Mouse (Mus musculus): ENCODE data around the gene Cphx2.
"Not testable (repeated sequence)": the region's sequence is repeated elsewhere in the genome, so short reads cannot be mapped to it uniquely, and the experiment has no call there.

Cphx2 gene

DNA sequence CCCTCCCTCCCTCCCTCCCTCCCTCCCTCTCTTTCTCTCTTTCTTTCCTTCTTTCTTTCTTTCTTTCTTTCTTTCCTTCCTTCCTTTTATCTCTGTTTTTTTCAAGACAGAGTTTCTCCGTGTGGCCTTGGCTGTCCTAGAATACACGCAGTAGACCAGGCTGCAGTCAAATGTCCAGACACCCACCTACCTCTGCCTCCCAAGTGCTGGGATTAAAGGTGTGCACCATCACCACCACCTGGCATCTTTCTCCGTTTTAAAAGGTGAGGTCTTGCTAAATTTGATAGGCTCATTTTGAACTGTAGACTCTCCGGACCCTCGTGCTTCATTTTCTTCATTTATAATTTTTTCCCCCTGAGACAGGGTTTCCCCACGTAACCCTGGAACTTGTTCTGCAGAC lies at the start of gene Cphx2:
Gene Cphx2 (plus strand): TSS at position 301 of the 400 bp plus-strand sequence.
- DNase-seq (ENCODE audit: low spot score in 2 of 2) = not testable (repeated sequence)

DNA sequence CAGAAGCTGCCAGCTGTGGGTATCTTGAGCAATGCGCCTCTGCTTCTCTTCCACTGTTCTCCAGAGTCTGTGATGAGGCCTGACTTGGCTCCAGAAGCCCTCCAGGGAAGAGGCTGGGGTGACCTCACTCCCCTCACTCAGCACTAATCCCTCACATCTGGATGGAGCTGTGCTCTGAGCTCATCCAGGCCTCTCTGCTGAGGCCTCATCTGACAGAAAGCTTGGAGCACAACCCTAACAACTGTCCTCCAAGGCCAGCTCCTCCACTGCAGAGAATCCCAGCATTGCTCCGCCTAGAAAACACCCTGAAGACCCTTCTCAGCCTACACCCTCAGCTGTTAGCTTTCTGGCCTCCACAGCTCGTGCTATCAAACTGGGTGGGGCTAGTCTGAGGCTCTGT lies 47.0 kb upstream of the Cphx2 start:
- DNase-seq (ENCODE audit: low spot score in 2 of 2) = not testable (repeated sequence)

DNA sequence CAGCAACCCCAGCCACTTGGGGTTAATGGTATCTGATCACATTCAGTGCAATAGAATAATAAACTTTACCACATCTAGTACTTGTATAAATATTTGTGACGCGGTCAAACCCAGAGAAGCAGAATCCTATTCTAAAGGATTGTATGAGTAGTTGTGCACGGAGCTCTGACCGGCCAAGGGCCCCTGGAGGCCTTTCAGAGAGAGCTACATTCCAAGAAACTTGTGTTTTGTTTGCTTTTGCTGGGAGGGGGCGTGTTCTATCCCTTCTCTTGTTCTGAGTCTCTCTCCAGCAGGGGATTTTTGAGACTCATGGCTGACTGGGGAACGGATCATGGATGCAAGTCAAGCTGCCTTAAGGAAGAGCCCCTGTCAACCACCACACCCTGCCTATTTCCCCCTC lies 45.9 kb upstream of the Cphx2 start:
- DNase-seq (ENCODE audit: low spot score in 2 of 2) = not testable (repeated sequence)

DNA sequence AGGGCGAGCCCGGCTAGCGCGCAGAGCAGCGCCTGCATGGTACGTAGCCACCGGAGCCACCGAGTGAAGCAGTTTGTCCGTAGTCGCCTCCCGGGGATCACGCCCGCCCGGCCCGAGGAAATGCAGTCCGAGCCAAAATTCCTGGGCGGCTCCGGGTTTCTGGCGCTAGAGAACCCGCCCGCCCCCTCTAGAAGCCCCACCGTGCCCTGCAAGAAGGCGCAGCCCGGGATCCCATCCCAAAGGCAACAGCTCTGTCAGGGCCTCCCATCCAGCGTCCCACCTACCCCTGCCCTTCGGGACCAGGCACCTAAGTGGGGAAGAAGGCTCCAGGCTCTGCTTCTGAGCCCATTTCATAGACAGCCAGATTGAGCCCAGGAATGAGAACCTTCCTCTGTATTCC lies 38.7 kb upstream of the Cphx2 start, which contains the start of gene Gm9780:
Gene Gm9780 (minus strand): TSS at position 101 of the 400 bp plus-strand sequence.
- not testable (repeated sequence) for DNase-seq (ENCODE audit: low spot score in 2 of 2)

DNA sequence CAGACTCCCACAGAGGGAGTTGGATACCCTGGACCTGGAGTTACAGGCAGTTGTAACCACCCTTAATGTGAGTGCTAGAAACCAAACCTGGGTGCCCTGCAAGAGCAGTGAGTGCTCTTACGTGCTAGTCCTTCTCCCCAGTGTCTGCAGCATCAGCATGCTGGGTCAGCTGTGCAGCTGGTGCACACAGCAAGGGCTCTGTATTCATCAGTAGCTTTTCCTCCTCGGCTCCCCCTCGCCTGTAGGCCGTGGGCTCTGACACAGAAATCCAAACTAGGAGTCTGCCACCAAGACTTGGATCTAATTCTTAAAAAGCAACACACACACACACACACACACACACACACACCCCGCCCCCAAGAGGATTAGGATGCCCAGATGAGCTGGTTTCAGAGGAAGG lies 36.3 kb upstream of the Cphx2 start:
- not testable (repeated sequence) for DNase-seq (ENCODE audit: low spot score in 2 of 2)

DNA sequence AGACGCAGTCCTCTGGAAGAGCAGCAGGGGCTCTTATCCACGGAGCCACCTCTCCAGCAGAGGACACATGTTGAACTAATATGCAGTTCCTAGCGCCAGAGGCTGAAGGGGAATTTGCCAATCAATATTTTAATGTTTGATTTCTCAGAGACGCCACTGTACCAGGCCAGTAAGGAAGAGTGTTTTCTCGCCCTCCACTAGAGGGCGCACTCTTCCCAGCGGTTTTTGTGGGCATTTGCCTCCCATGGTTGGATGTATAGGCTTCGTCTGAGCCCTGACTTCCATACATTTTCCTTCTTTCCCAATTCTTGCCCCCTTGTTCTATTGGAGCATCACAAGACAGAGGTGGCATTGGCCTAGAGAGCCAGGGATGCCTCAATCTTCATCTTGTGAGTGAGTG lies 34.3 kb upstream of the Cphx2 start:
- DNase-seq (ENCODE audit: low spot score in 2 of 2) = not testable (repeated sequence)

DNA sequence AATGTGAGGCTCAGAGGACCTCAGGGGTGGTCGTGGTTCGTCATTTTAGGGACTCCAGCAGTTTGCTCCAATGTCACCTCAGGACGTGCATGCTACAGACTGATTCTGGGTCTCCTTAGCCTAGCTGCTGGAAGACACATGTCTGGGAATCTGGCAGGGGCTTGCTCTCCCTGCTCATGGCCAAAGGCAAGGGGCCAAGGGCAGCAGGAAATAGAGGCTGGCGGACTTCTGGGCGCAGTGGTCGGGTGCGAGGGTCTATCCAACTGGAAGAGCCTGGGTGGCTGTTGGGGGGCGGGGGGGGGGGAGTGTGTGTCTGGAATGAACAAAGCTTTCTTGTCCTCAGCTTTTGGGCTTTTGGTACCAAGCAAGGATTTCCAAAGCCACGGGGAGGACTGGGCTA lies 32.5 kb upstream of the Cphx2 start:
- DNase-seq (ENCODE audit: low spot score in 2 of 2) = not testable (repeated sequence)

DNA sequence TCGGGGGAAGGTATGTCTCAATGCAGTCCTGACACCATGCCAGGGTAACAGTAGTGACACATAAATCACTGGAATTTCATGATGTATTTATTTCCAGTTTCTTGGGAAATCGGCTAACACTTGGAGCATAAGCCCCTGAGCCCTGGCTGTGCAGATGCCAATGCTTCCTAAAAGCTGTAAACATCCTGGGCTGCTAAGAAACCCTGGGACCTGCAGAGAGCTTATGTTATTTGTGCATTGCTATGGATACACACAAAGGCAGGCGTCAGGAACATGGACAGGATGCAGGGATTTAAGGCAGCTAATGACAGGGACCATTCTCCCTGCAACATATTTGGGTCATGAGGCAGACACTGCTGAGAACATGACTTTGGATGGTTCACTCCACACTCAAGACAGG lies 23.1 kb upstream of the Cphx2 start:
- DNase-seq (ENCODE audit: low spot score in 2 of 2) = not testable (repeated sequence)

DNA sequence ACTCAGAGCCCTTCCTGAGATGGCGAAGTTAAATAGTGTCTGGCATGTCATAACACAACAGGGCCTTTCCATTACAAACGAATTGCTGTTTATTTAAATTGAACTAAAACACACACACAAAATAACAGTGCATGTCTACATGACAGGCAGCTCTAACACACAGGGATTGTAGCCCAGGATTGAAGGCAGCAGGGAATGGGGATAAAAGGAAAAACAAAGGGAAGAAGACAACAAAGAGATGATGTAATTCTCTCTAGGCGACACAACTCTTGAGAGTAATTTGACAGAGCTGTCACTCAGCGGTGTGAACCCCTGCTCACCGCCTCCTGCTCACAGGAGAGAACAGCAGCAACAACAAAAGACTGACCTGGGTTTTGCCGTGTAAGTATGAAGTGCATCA lies 22.0 kb upstream of the Cphx2 start:
- not testable (repeated sequence) for DNase-seq (ENCODE audit: low spot score in 2 of 2)

DNA sequence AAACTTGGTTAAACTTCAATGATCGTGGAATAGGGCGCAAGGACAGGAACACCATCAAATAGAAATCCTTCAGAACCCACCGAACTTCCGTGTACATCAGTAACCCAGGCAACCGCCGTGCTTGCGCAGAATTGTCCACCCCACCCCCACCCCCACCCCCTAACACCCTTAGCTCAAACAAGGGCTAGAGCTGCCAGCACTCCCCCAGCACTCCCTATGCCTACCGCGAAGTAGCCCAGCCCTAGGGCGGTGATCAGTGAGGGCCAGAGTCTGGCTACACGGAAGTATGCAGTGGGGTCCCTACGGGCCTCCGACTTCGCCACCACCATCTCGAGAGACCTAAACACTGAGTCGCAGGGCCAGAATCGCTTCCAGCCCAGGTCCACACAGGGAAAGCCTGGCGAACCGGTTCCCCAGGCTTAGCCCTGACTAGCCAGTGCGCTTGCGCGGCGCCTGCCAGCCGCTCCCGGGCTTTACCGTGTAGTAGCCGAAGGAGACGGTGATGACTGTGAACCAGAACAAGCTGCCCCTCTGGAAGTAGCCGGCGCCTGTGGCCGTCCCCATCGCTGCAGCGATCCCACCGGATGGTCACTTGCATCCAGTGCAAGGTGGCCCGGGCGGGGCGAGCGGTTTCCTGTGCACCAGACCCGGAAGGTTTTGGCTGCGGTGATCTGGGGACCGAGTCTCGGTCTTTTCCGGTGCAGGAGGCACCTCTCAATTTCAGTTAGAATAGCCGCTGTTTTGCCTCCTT lies 14.6 kb upstream of the Cphx2 start:
- DNase-seq (ENCODE audit: low spot score in 2 of 2) = not testable (repeated sequence)

DNA sequence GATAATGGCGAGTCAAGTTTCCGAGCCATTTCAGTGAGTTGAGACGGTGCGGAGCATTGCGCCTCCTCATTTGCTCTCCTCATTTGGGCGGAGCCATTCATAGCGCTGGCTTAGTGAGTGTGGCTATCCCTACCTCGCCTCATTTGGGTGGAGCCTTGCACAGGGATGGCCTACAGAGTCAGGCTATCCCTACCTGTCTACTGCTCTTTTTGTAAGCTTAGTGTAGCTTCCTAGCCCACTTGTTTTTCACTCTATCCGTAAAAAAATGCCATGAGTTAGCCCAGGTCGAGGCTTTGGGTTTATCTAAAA lies 14.0 kb upstream of the Cphx2 start, which contains the start of gene Tmem254c:
Gene Tmem254c (minus strand): TSS at position 31 of the 309 bp plus-strand sequence.
- DNase-seq (ENCODE audit: low spot score in 2 of 2) = not testable (repeated sequence)

DNA sequence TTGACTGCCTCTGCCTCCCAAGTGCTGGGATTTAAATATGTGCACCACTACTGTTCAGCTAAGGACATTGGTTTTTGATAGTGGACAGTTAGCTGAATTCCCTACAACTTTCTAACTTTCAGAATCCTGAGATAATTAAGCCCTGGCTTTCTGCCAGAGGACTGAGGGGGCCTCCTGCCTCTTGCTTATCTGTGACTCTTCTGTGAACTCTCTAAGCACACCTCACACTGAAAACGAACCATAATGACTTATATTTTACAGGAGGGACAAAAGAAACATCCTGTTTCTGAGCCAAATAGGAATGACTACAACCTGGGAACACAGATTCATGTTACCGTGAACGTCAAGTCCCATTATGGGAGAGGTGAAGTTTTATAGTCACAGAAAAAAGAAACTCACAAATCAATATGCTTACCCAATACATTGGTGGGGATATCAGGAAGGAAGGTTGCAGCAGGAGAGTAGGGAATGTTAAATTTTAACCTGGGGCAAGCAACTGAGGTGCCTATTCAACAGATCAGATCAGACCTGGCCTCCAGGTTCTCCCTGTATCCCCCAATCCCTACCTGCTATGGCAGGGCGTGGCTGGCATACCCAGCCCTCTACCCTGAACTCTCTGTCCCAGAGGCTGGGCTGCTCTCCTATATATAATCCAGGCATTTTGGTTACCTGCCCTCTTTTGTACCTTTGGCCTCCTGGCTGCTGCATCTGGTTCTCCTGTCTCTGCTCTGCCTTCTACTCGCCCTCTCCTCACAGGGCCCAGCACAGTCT lies 4.5 kb upstream of the Cphx2 start:
- DNase-seq (ENCODE audit: low spot score in 2 of 2) = not testable (repeated sequence)

DNA sequence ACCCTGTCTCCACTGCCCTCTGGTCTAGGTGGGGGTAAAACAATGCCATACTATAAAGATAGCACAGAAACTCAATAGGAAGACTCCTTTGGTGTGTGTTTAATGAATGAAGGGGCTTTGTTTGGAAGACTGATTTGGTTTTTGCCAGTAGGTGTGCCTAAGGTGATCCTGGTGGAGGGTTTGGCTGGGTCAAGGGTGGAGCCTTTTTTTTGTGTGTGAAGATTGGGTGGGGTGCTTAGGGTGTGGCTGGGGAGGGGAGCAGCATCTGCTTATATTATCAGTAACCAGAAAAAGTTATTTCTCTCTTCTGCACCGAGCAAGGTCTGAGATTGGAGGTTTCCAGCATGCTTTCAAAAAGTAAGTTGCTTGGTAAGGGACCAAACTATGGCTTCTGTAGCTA lies 681 bp downstream of the Cphx2 start, which contains the start of gene Cphx3:
Gene Cphx3 (plus strand): TSS at position 301 of the 400 bp plus-strand sequence.
- not testable (repeated sequence) for DNase-seq (ENCODE audit: low spot score in 2 of 2)

DNA sequence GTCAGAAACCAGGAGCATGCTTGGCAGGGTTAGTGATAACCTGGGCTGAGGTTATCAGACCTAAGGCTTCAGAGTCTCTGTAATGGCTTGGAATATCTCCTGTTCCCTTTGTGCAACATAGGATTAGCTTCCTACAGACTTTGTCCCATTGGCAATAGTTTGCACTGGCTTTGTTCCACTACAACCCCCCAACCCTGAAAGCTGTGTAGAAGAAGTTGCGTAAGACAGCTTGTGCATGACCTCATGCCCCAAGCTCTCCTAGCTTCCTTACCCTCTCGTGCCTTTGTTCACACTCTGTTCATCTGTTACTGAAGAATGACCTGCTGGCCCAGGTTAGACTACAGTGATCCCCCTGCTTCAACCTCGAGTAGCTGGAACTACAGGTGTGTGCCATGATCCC lies 16.3 kb downstream of the Cphx2 start:
- not testable (repeated sequence) for DNase-seq (ENCODE audit: low spot score in 2 of 2)

DNA sequence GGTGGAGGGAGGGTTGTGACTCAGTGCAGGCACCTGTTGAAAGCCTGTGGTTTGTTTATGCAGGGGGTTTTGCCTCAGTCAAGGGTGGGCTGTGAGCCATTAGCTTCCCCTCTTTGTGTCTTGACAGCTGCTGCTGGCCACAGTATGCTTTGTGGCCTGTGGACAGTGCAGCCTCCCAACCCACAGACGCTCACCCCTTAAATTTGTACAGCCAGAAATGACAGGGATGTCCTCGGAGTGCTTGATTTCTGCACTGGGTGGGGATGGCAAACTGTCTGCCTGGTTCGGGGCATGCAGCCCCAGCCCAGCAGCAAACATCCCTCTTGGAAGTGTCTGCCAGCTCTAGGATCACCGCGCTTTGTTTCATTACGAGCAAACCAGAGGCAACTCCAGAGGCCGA lies 36.8 kb downstream of the Cphx2 start, which contains the start of gene Duxbl2:
Gene Duxbl2 (plus strand): TSS at position 200 of the 400 bp plus-strand sequence.
- DNase-seq (ENCODE audit: low spot score in 2 of 2) = not testable (repeated sequence)

DNA sequence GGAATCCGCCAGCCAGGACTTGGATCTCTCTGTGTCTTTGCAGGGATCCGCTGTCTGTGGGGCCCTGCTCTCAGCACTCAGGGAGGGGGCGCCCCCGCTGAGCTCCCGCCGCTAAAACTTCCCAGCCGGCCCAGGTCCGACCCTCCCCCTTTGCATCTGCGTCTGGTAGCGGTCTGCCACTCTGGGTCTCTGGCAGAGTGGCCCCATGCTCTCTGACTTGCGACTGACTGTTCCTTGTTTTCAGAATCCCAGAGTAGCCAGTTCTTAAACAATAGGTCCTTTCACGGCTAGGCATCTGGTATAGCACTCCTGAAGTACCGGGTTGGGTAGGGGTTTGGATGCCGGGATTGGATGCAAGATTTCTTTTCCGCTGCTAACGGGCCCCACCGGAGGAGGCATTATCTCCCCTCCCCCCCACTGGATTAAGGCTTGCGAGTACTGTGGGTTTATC lies 37.3 kb downstream of the Cphx2 start:
- DNase-seq (ENCODE audit: low spot score in 2 of 2) = not testable (repeated sequence)

DNA sequence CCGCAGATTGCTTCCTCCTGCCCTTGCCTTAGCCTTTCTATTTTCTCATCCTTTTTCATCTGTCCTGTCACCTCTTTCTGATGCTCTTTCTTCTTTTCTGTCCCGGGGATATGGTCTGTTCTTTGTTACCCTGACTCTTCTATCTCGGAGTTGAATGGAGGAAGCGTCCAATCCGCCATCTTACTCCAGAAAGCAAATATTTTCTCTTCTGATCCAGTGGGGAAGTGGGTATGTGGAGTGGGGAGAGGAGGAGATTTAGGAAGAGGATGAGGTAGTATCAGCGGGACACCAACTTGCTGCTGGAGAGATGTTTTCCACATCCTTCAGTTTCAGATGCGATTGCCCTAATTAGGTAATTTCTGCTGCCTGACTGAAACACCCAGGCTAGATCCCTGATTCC lies 37.8 kb downstream of the Cphx2 start:
- not testable (repeated sequence) for DNase-seq (ENCODE audit: low spot score in 2 of 2)
